Mouse (Mus musculus) heart, embryonic 16.5 days (tissue): ENCODE results near the gene St3gal3. TPM values are rescaled to one million over a fixed set of nuclear protein-coding genes. Genes with fewer than 3 reads are reported as not detected.

Experiments
- ATAC-seq: fragments of 200-750 bp; cut with Nextera tagmentation; replicated peaks from 2 replicates; pipeline ENCODE4 v1.8.0; 2017; ENCODE audit warnings: moderate number of reproducible peaks; ENCODE audit not compliant: insufficient read depth, low FRiP score; ENCODE audit errors: extremely low read depth
- H3K27ac ChIP-seq: fragments of 300-500 bp; sonication (generic); 2 replicates; pipeline ENCODE4 v1.5.1; 2014; ENCODE audit warnings: mild to moderate bottlenecking, low read length, control low read depth, moderate library complexity
- H3K27me3 ChIP-seq: fragments of 300-500 bp; sonication (generic); 2 replicates; pipeline ENCODE4 v1.6.1; 2014; ENCODE audit warnings: low read length, mixed read lengths; ENCODE audit not compliant: control insufficient read depth, insufficient read depth
- H3K36me3 ChIP-seq: fragments of 300-500 bp; sonication (generic); 2 replicates; pipeline ENCODE4 v1.6.1; 2014; ENCODE audit not compliant: control insufficient read depth, insufficient read depth
- H3K4me1 ChIP-seq: fragments of 300-500 bp; sonication (generic); 2 replicates; pipeline ENCODE4 v1.6.1; 2014; ENCODE audit warnings: low read length, mixed read lengths; ENCODE audit not compliant: control insufficient read depth, insufficient read depth
- H3K4me2 ChIP-seq: fragments of 300-500 bp; sonication (generic); 2 replicates; pipeline ENCODE4 v1.6.1; 2014; ENCODE audit warnings: low read depth, mild to moderate bottlenecking, control low read depth, low read length
- H3K4me3 ChIP-seq: fragments of 300-500 bp; sonication (generic); 2 replicates; pipeline ENCODE4 v1.5.1; 2014; ENCODE audit warnings: mild to moderate bottlenecking, control low read depth, low read length
- H3K9ac ChIP-seq: fragments of 300-500 bp; sonication (generic); 2 replicates; pipeline ENCODE4 v1.6.1; 2014; ENCODE audit warnings: low read length, control low read depth
- H3K9me3 ChIP-seq: fragments of 300-500 bp; sonication (generic); replicated peaks from 2 replicates; pipeline ENCODE4 v1.6.1; 2016; ENCODE audit warnings: low read length; ENCODE audit not compliant: control insufficient read depth
- WGBS: fragments of 180-500 bp; shearing (Covaris S2); extraction: QIAGEN DNeasy Blood & Tissue Kit; methylation state at CpG from one replicate; pipeline ENCODE4 v1.1.7; 2014; 5-methylcytosine and 5-hydroxymethylcytosine counted together
- polyA plus RNA-seq: library from polyadenylated mRNA; unstranded; fragments of >200 nt; fragmentation: Nextera tagmentation; extraction: Ambion mirVana; gene quantifications from 2 replicates; pipeline ENCODE4 v1.2.1, GENCODE M21; 2015

The St3gal3 gene
- polyA plus RNA-seq, 1 experiment from 2014 or later, result 7.8 TPM

GRCm38 (mm10) chr4:117896031-117896430 lies 238.7 kb downstream of the St3gal3 start:
- H3K4me2 ChIP-seq, result no peak overlapping the region
- H3K4me1 ChIP-seq, result peaks cover 4% of the 10 kb centered on the region
- H3K27me3 ChIP-seq, result no peaks in the 10 kb centered on the region
- no peak overlapping the region for H3K9ac ChIP-seq
- H3K27ac ChIP-seq, result no peak overlapping the region
- H3K4me3 ChIP-seq, result no peak overlapping the region
- WGBS, result 98% methylated on average over 6 of the region's 6 CpGs
- peaks cover 35% of the 10 kb centered on the region; the same call in 1 of the 2 replicates for H3K36me3 ChIP-seq
- no peak for ATAC-seq
- H3K9me3 ChIP-seq, result no peaks in the 10 kb centered on the region

- H3K9ac ChIP-seq, result no peak overlapping the region
- no peak for ATAC-seq
- peaks cover 5% of the 10 kb centered on the region for H3K4me1 ChIP-seq
- H3K4me3 ChIP-seq, result no peak overlapping the region
- no peaks in the 10 kb centered on the region for H3K27me3 ChIP-seq
- 81% methylated on average over 7 of the region's 7 CpGs for WGBS
- no peak overlapping the region for H3K27ac ChIP-seq
- no peak overlapping the region for H3K4me2 ChIP-seq
- H3K9me3 ChIP-seq, result no peaks in the 10 kb centered on the region
- H3K36me3 ChIP-seq, result peaks cover 29% of the 10 kb centered on the region; the same call in 1 of the 2 replicates
Observed at GRCm38 (mm10) chr4:117895339-117895738, 239.4 kb downstream of the St3gal3 start.

- H3K36me3 ChIP-seq, result peaks cover 22% of the 10 kb centered on the region; the same call in 1 of the 2 replicates
- 82% methylated on average over 8 of the region's 8 CpGs for WGBS
- H3K4me1 ChIP-seq, result peaks cover 5% of the 10 kb centered on the region
- H3K9ac ChIP-seq, result no peak overlapping the region
- no peak overlapping the region for H3K27ac ChIP-seq
- no peaks in the 10 kb centered on the region for H3K27me3 ChIP-seq
- ATAC-seq, result no peak
- no peak overlapping the region for H3K4me2 ChIP-seq
- H3K9me3 ChIP-seq, result no peaks in the 10 kb centered on the region
- H3K4me3 ChIP-seq, result no peak overlapping the region
Observed at GRCm38 (mm10) chr4:117894601-117895000, 240.1 kb downstream of the St3gal3 start.

DNA sequence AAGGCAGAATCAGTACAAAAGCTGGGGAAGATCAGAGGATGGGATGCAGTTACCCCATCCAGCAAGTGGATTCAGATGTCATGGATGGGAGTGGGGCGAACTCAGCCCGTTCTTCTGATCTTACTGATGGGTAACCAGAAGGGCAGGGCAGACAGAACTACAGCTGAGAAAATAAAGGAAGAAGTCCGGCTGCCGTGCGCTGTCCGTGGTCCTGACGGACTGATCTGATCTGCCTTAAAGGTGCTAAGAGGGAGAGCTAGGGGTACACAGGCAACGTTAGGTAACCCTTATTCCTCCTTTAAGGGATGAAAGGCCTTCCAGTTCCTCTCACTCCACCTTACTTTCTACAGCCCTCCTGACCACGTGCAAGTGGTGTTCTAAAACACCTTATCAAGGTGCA lies 241.3 kb downstream of the St3gal3 start:
- H3K4me2 ChIP-seq, result no peak overlapping the region
- H3K4me1 ChIP-seq, result peaks cover 5% of the 10 kb centered on the region
- peaks cover 13% of the 10 kb centered on the region; the same call in 1 of the 2 replicates for H3K36me3 ChIP-seq
- no peak overlapping the region for H3K27ac ChIP-seq
- WGBS, result 18% methylated on average over 9 of the region's 9 CpGs
- H3K27me3 ChIP-seq, result no peaks in the 10 kb centered on the region
- H3K4me3 ChIP-seq, result no peak overlapping the region
- ATAC-seq, result no peak
- no peak overlapping the region for H3K9ac ChIP-seq
- H3K9me3 ChIP-seq, result no peaks in the 10 kb centered on the region

GRCm38 (mm10) chr4:117891738-117892161 lies 243.0 kb downstream of the St3gal3 start, which contains the start of gene Dph2:
Gene Dph2 (minus strand): TSS chr4:117892032.
- H3K4me2 ChIP-seq, result peak within 1 kb of the TSS; percentile 86
- WGBS, result 0% methylated on average over 21 of the region's 21 CpGs
- H3K9ac ChIP-seq, result peak within 1 kb of the TSS; percentile 69
- no peaks in the 10 kb centered on the region for H3K27me3 ChIP-seq
- H3K36me3 ChIP-seq, result peaks cover 10% of the 10 kb centered on the region; the same call in 1 of the 2 replicates
- ATAC-seq, result peak; percentile 83
- H3K9me3 ChIP-seq, result no peaks in the 10 kb centered on the region
- peak within 1 kb of the TSS; percentile 77 for H3K4me3 ChIP-seq
- H3K27ac ChIP-seq, result no peak within 1 kb of the TSS
- H3K4me1 ChIP-seq, result peaks cover 8% of the 10 kb centered on the region

- Histone ChIP-seq H3K27me3 (no peaks in the 10 kb centered on the region), H3K4me2 (0 out of 2 replicates have a peak overlapping the region, but pooled peaks have one; percentile 86), H3K4me3 (no peak overlapping the region), H3K4me1 (peaks cover 13% of the 10 kb centered on the region), H3K9me3 (no peaks in the 10 kb centered on the region), H3K9ac (no peak overlapping the region), H3K27ac (no peak overlapping the region), H3K36me3 (peaks cover 10% of the 10 kb centered on the region; the same call in 1 of the 2 replicates)
- WGBS, result 91% methylated on average over 8 of the region's 8 CpGs
- ATAC-seq, result no peak
Observed at GRCm38 (mm10) chr4:117890750-117891149, 244.0 kb downstream of the St3gal3 start.

- H3K4me2 ChIP-seq, result no peak overlapping the region
- 91% methylated on average over 14 of the region's 14 CpGs for WGBS
Observed at GRCm38 (mm10) chr4:117890031-117890430, 244.7 kb downstream of the St3gal3 start.

DNA sequence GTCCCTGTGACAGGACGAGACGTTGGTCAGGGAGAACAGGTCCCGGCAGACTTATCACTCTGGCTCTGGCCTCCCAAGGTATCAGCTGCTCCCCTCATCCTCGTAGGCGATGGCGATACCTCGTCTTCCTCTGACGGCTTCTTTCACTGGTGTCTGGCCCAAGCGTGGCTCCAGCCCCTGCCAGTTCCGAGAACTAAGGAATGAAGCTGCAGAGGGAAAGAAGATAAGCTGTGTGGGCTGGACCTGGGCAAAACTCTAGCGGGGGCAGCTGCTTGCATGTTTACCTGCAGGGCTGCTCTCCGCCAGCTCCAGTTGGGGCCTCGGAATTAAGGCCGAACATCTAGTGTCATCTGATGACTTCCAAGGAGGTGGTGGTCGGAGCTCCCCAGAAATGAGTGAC lies 245.2 kb downstream of the St3gal3 start:
- Histone ChIP-seq H3K4me2 (no peak overlapping the region), H3K27me3 (no peaks in the 10 kb centered on the region), H3K4me1 (peaks cover 13% of the 10 kb centered on the region), H3K27ac (no peak overlapping the region), H3K36me3 (peaks cover 17% of the 10 kb centered on the region), H3K9me3 (no peaks in the 10 kb centered on the region), H3K4me3 (no peak overlapping the region), H3K9ac (no peak overlapping the region)
- 79% methylated on average over 15 of the region's 15 CpGs for WGBS
- ATAC-seq, result no peak

More at GRCm38 (mm10) chr4:117890031-117890430, 244.7 kb downstream of the St3gal3 start:
- Histone ChIP-seq H3K4me1 (peaks cover 13% of the 10 kb centered on the region), H3K9me3 (no peaks in the 10 kb centered on the region), H3K27ac (no peak overlapping the region), H3K27me3 (no peaks in the 10 kb centered on the region), H3K4me3 (no peak overlapping the region), H3K9ac (no peak overlapping the region), H3K36me3 (peaks cover 16% of the 10 kb centered on the region)
- no peak for ATAC-seq

DNA sequence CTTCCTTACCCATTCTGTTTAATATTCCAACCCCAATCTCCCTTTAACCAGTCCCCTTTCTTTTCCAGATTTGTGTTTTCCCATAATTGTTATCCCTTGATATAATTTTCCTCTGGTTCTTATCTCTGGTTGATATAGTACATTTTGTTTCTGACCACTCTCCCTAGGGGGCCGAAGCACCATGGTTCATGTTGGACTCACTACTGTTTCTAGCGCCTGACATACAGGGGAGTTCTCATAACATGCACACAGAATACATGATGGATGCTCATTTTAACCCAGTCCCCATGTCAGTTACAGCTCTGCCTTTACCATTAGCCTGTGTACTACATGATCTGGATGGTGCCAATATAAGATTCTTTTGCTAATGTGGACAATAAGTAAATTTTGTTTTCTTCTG lies 246.8 kb downstream of the St3gal3 start:
- no peak overlapping the region; the same call in 1 of the 2 replicates for H3K4me3 ChIP-seq
- no peak overlapping the region for H3K9ac ChIP-seq
- H3K9me3 ChIP-seq, result no peaks in the 10 kb centered on the region
- H3K27ac ChIP-seq, result no peak overlapping the region
- WGBS, result 58% methylated on average over 2 of the region's 2 CpGs
- ATAC-seq, result no peak
- H3K4me1 ChIP-seq, result peaks cover 16% of the 10 kb centered on the region
- peaks cover 19% of the 10 kb centered on the region for H3K36me3 ChIP-seq
- H3K27me3 ChIP-seq, result no peaks in the 10 kb centered on the region
- H3K4me2 ChIP-seq, result no peak overlapping the region; the same call in 1 of the 2 replicates
